14 mouse cellular contexts compared by ENCODE assay signal in genomic region chr4:155064474-155064873, GRCm38 (mm10). TPM values are rescaled to one million over a fixed set of nuclear protein-coding genes. Genes with fewer than 3 reads are reported as not detected.
DNase-seq lines count a peak whose midpoint lies in the region; ATAC-seq and TF ChIP-seq lines count a peak whose summit lies in the region.
"Had no signal": no experiment of that assay in that cellular context is flagged by ENCODE, and none has a peak within 500 bp of the region (broad histone marks: within the 10 kb centered on the region; RNA-seq: fewer than 3 reads in every experiment).

No protein-coding gene starts in this region.

- peak overlapping the region; percentile 27 for H3K4me2 ChIP-seq in lung, embryonic 14.5 days
- H3K4me2 ChIP-seq in embryonic facial prominence, embryonic 12.5 days (replicated peaks) = no peak overlapping the region
- H3K4me2 ChIP-seq in neural tube, embryonic 15.5 days = no peak overlapping the region
- H3K4me2 ChIP-seq: hindbrain, embryonic 14.5 days; limb, embryonic 12.5 days had no signal

- WGBS in heart, adult 2 months = 80% methylated on average over 2 of the region's 2 CpGs
- 33% methylated on average over 2 of the region's 2 CpGs for WGBS in lung, embryonic 14.5 days
- WGBS in embryonic facial prominence, embryonic 12.5 days = 53% methylated on average over 2 of the region's 2 CpGs
- 22% methylated on average over 2 of the region's 2 CpGs for WGBS in small intestine, adult 2 months
- 84% methylated on average over 2 of the region's 2 CpGs for WGBS in cerebellum, adult 2 months
- WGBS in neural tube, embryonic 15.5 days = 76% methylated on average over 2 of the region's 2 CpGs

- no peaks in the 10 kb centered on the region for H3K27me3 ChIP-seq in heart, adult 2 months (ENCODE audit: control insufficient read depth, insufficient read depth, low read length)
- no peaks in the 10 kb centered on the region for H3K27me3 ChIP-seq in lung, embryonic 14.5 days (ENCODE audit: insufficient read depth, low read length)
- H3K27me3 ChIP-seq in embryonic facial prominence, embryonic 12.5 days = no peaks in the 10 kb centered on the region
- H3K27me3 ChIP-seq in small intestine, adult 2 months (ENCODE audit: control insufficient read depth, insufficient read depth, low read length) = no peaks in the 10 kb centered on the region
- no peaks in the 10 kb centered on the region for H3K27me3 ChIP-seq in cerebellum, adult 2 months (ENCODE audit: control insufficient read depth, insufficient read depth, low read length)
- H3K27me3 ChIP-seq in neural tube, embryonic 15.5 days (replicated peaks) = no peaks in the 10 kb centered on the region
- H3K27me3 ChIP-seq: limb, embryonic 12.5 days had no signal

- H3K9me3 ChIP-seq in lung, embryonic 14.5 days (ENCODE audit: low read depth, low read length) = no peaks in the 10 kb centered on the region
- no peaks in the 10 kb centered on the region for H3K9me3 ChIP-seq in embryonic facial prominence, embryonic 12.5 days
- H3K9me3 ChIP-seq in neural tube, embryonic 15.5 days (replicated peaks) = no peaks in the 10 kb centered on the region
- H3K9me3 ChIP-seq: heart, embryonic 10.5 days; limb, embryonic 12.5 days; midbrain, embryonic 10.5 days had no signal

- 0 out of 2 replicates have a peak, but pooled peaks have one; percentile 2 for TF ChIP-seq CTCF in heart, adult 2 months (IDR thresholded peaks at IDR 0.05)
- peak; percentile 52 for TF ChIP-seq CTCF in lung, embryonic 14.5 days (IDR thresholded peaks at IDR 0.05; ENCODE audit: low read depth)
- peak; percentile 55; the same call in 1 of the 2 replicates for TF ChIP-seq CTCF in small intestine, adult 2 months (IDR thresholded peaks at IDR 0.05; ENCODE audit: extremely low read depth, insufficient read length, insufficient replicate concordance, low read depth, low read length)
- TF ChIP-seq CTCF in cerebellum, adult 2 months (IDR thresholded peaks at IDR 0.05; ENCODE audit: borderline replicate concordance, insufficient read depth, low read depth, low read length) = no peak

- H3K4me3 ChIP-seq in heart, adult 2 months = no peak overlapping the region
- H3K4me3 ChIP-seq in lung, embryonic 14.5 days (ENCODE audit: low read depth, low read length) = no peak overlapping the region
- H3K4me3 ChIP-seq in embryonic facial prominence, embryonic 12.5 days = no peak overlapping the region
- H3K4me3 ChIP-seq in small intestine, adult 2 months (ENCODE audit: low read depth, low read length) = no peak overlapping the region
- H3K4me3 ChIP-seq in cerebellum, adult 2 months (replicated peaks; ENCODE audit: insufficient read depth, low read depth, low read length) = no peak overlapping the region
- no peak overlapping the region for H3K4me3 ChIP-seq in neural tube, embryonic 15.5 days (replicated peaks)
- H3K4me3 ChIP-seq: heart, embryonic 10.5 days; limb, embryonic 12.5 days; midbrain, embryonic 10.5 days had no signal

- no peak overlapping the region for H3K27ac ChIP-seq in heart, adult 2 months
- H3K27ac ChIP-seq in lung, embryonic 14.5 days (ENCODE audit: low read depth) = peak overlapping the region; percentile 93
- peak overlapping the region; percentile 58; the same call in 1 of the 2 replicates for H3K27ac ChIP-seq in embryonic facial prominence, embryonic 12.5 days
- peak overlapping the region; percentile 69 for H3K27ac ChIP-seq in small intestine, adult 2 months (ENCODE audit: insufficient read depth, low read depth, low read length)
- no peak overlapping the region for H3K27ac ChIP-seq in cerebellum, adult 2 months (ENCODE audit: insufficient read depth, low read length)
- H3K27ac ChIP-seq in neural tube, embryonic 15.5 days (replicated peaks) = no peak overlapping the region
- H3K27ac ChIP-seq: heart, embryonic 10.5 days; hindbrain, embryonic 14.5 days; midbrain, embryonic 10.5 days had no signal

- ATAC-seq in lung, embryonic 14.5 days (ENCODE audit: insufficient read depth) = no peak
- no peak for ATAC-seq in embryonic facial prominence, embryonic 12.5 days (ENCODE audit: insufficient number of reproducible peaks, insufficient read depth, low FRiP score, low TSS enrichment)
- ATAC-seq in neural tube, embryonic 15.5 days (ENCODE audit: low FRiP score) = no peak

- TF ChIP-seq POLR2A in heart, adult 2 months (IDR thresholded peaks at IDR 0.05; ENCODE audit: insufficient read depth, low read depth, low read length) = no peak
- no peak for TF ChIP-seq POLR2A in small intestine, adult 2 months (IDR thresholded peaks at IDR 0.05; ENCODE audit: low read depth, low read length)
- TF ChIP-seq POLR2A in cerebellum, adult 2 months (IDR thresholded peaks at IDR 0.05; ENCODE audit: borderline replicate concordance, insufficient read depth, low read length) = no peak

- H3K79me2 ChIP-seq in heart, adult 2 months (replicated peaks; ENCODE audit: control insufficient read depth, insufficient read depth, low read length) = no peaks in the 10 kb centered on the region

- peaks cover 11% of the 10 kb centered on the region for H3K4me1 ChIP-seq in heart, adult 2 months (ENCODE audit: control insufficient read depth, insufficient read depth, low read length)
- peaks cover 3% of the 10 kb centered on the region for H3K4me1 ChIP-seq in lung, embryonic 14.5 days (ENCODE audit: insufficient read depth)
- H3K4me1 ChIP-seq in embryonic facial prominence, embryonic 12.5 days = peaks cover 19% of the 10 kb centered on the region
- peaks cover 20% of the 10 kb centered on the region for H3K4me1 ChIP-seq in small intestine, adult 2 months (ENCODE audit: control insufficient read depth, insufficient read depth, insufficient read length, low read length)
- peaks cover 20% of the 10 kb centered on the region for H3K4me1 ChIP-seq in cerebellum, adult 2 months (ENCODE audit: control insufficient read depth, insufficient read depth, low read length)
- peaks cover 34% of the 10 kb centered on the region for H3K4me1 ChIP-seq in neural tube, embryonic 15.5 days

- no peak for TF ChIP-seq EP300 in heart, adult 2 months (IDR thresholded peaks at IDR 0.05; ENCODE audit: insufficient read depth, low read depth, low read length)

- H3K9ac ChIP-seq in heart, adult 2 months (ENCODE audit: low read depth, low read length) = no peak overlapping the region
- H3K9ac ChIP-seq in lung, embryonic 14.5 days = no peak overlapping the region
- H3K9ac ChIP-seq in embryonic facial prominence, embryonic 12.5 days = no peak overlapping the region
- H3K9ac ChIP-seq in neural tube, embryonic 15.5 days (replicated peaks) = no peak overlapping the region
- H3K9ac ChIP-seq: hindbrain, embryonic 14.5 days had no signal

- H3K36me3 ChIP-seq in heart, adult 2 months (ENCODE audit: control insufficient read depth, insufficient read depth, low read length) = no peaks in the 10 kb centered on the region
- peaks cover 13% of the 10 kb centered on the region for H3K36me3 ChIP-seq in lung, embryonic 14.5 days (ENCODE audit: insufficient read depth)
- peaks cover 12% of the 10 kb centered on the region for H3K36me3 ChIP-seq in embryonic facial prominence, embryonic 12.5 days
- no peaks in the 10 kb centered on the region for H3K36me3 ChIP-seq in small intestine, adult 2 months (ENCODE audit: control insufficient read depth, insufficient read depth, low read length)
- peaks cover 12% of the 10 kb centered on the region for H3K36me3 ChIP-seq in neural tube, embryonic 15.5 days

- intact Hi-C loops in heart, adult 2 months (cut with DNase I) = loop anchor here (2.0 kb wide), 1 partner anchor 188 kb away; no protein-coding TSS in a partner anchor
- intact Hi-C loops in heart, postnatal 25 days (cut with DNase I) = loop anchor here (2.0 kb wide), 2 partner anchors 84 to 184 kb away; no protein-coding TSS in a partner anchor

- no peak for DNase-seq in heart, adult 2 months
- no peak for DNase-seq in heart, postnatal 25 days (ENCODE audit: low spot score)
- peak; percentile 26 for DNase-seq in lung, embryonic 14.5 days
- DNase-seq in lung, postnatal 36 days = no peak
- DNase-seq in cerebellum, adult 2 months = no peak
- DNase-seq: cerebellum, adult 8-10 months; layer of hippocampus, adult 9-11 months had no signal

RNA-seq across cellular contexts. Expression of gene Pex10, which starts 2.3 kb away (rescaled TPM):
- 10 to 100 TPM; 18.4 to 19.4 TPM for total RNA-seq in heart, adult 2 months (2021)
- polyA plus RNA-seq in heart, adult 2 months (2012; rRNA removed) = 26.5 and 26.7 TPM in 2 replicates
- 10 to 100 TPM; 23.9 to 25.7 TPM for total RNA-seq in heart, postnatal 25 days (2021)
- 7.0 and 9.4 TPM in 2 replicates for polyA plus RNA-seq in lung, embryonic 14.5 days (2014; fragmentation: Nextera tagmentation; extraction: Ambion mirVana)
- polyA plus RNA-seq in embryonic facial prominence, embryonic 12.5 days (2016; fragmentation: Nextera tagmentation; extraction: Ambion mirVana) = 23.3 and 23.7 TPM in 2 replicates
- polyA plus RNA-seq in small intestine, adult 2 months (2012; rRNA removed) = 7.8 and 15.2 TPM in 2 replicates
- polyA plus RNA-seq in cerebellum, adult 2 months (2012; rRNA removed) = 32.0 and 38.1 TPM in 2 replicates
- polyA plus RNA-seq in neural tube, embryonic 15.5 days (2015; fragmentation: Nextera tagmentation; extraction: Ambion mirVana) = 22.3 and 23.5 TPM in 2 replicates

RNA-seq across cellular contexts. Expression of gene Plch2, which starts 7.9 kb away (rescaled TPM):
- total RNA-seq in heart, adult 2 months (2021) = not detected
- polyA plus RNA-seq in heart, adult 2 months (2012; rRNA removed) = 0.06 and 1.1 TPM in 2 replicates
- under 1 TPM in 1 of 2 experiments, not detected in 1; 0.08 TPM for total RNA-seq in heart, postnatal 25 days (2021)
- 5.2 and 6.7 TPM in 2 replicates for polyA plus RNA-seq in lung, embryonic 14.5 days (2014; fragmentation: Nextera tagmentation; extraction: Ambion mirVana)
- polyA plus RNA-seq in embryonic facial prominence, embryonic 12.5 days (2016; fragmentation: Nextera tagmentation; extraction: Ambion mirVana) = 3.6 and 5.7 TPM in 2 replicates
- polyA plus RNA-seq in small intestine, adult 2 months (2012; rRNA removed) = 17.8 and 28.1 TPM in 2 replicates
- 149 and 180 TPM in 2 replicates for polyA plus RNA-seq in cerebellum, adult 2 months (2012; rRNA removed)
- 16.0 and 18.7 TPM in 2 replicates for polyA plus RNA-seq in neural tube, embryonic 15.5 days (2015; fragmentation: Nextera tagmentation; extraction: Ambion mirVana)

RNA-seq across cellular contexts. Expression of gene Rer1, which starts 21.7 kb away (rescaled TPM):
- total RNA-seq in heart, adult 2 months (2021) = 10 to 100 TPM; 67.6 to 74.7 TPM
- 54.7 and 102 TPM in 2 replicates for polyA plus RNA-seq in heart, adult 2 months (2012; rRNA removed)
- total RNA-seq in heart, postnatal 25 days (2021) = 10 to 100 TPM; 66.1 to 68.7 TPM
- polyA plus RNA-seq in lung, embryonic 14.5 days (2014; fragmentation: Nextera tagmentation; extraction: Ambion mirVana) = 160 and 177 TPM in 2 replicates
- polyA plus RNA-seq in embryonic facial prominence, embryonic 12.5 days (2016; fragmentation: Nextera tagmentation; extraction: Ambion mirVana) = 139 and 143 TPM in 2 replicates
- polyA plus RNA-seq in small intestine, adult 2 months (2012; rRNA removed) = 53.2 and 91.9 TPM in 2 replicates
- polyA plus RNA-seq in cerebellum, adult 2 months (2012; rRNA removed) = 102 and 104 TPM in 2 replicates
- 130 and 139 TPM in 2 replicates for polyA plus RNA-seq in neural tube, embryonic 15.5 days (2015; fragmentation: Nextera tagmentation; extraction: Ambion mirVana)

RNA-seq across cellular contexts. Expression of gene Morn1, which starts 21.9 kb away (rescaled TPM):
- total RNA-seq in heart, adult 2 months (2021) = 1 to 10 TPM; 1.1 to 1.3 TPM
- 2.5 and 2.6 TPM in 2 replicates for polyA plus RNA-seq in heart, adult 2 months (2012; rRNA removed)
- 1 to 10 TPM; 1.1 to 1.3 TPM for total RNA-seq in heart, postnatal 25 days (2021)
- polyA plus RNA-seq in lung, embryonic 14.5 days (2014; fragmentation: Nextera tagmentation; extraction: Ambion mirVana) = 5.2 TPM in 2 replicates
- polyA plus RNA-seq in embryonic facial prominence, embryonic 12.5 days (2016; fragmentation: Nextera tagmentation; extraction: Ambion mirVana) = 5.1 and 7.7 TPM in 2 replicates
- 1.7 and 3.1 TPM in 2 replicates for polyA plus RNA-seq in small intestine, adult 2 months (2012; rRNA removed)
- polyA plus RNA-seq in cerebellum, adult 2 months (2012; rRNA removed) = 15.6 and 18.7 TPM in 2 replicates
- polyA plus RNA-seq in neural tube, embryonic 15.5 days (2015; fragmentation: Nextera tagmentation; extraction: Ambion mirVana) = 6.4 and 6.7 TPM in 2 replicates

Comparison
In these comparisons a context has a peak if more than half of its experiments do, and no peak if none do; other contexts are left out.
1. H3K27ac ChIP-seq: peak in lung, embryonic 14.5 days (single experiment), embryonic facial prominence, embryonic 12.5 days (single experiment) and small intestine, adult 2 months (single experiment); none in heart, adult 2 months (single experiment), cerebellum, adult 2 months (single experiment) and neural tube, embryonic 15.5 days (single experiment).